Mouse (Mus musculus): ENCODE data around the gene Pank4.

Gene Pank4

DNA sequence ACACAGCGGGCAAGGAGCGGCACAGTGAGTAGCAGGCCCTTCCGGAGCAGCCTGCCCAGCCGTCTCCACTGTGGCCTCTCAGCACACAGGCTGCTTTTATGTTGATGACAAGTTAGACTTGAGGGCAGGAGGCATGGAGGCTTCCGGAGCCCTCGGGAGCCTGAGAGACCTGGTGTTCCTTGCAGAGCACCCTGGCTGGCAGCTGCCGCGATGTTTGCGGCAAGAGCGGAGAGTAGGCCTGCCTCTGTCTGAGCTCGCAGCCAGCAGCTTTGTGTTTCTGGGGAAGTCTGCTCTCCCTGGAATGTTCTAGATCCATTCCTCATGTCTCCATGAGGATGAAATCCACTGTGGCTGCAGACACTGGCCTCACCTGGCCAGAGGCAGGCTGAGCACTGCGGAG lies 8.6 kb downstream of the Pank4 start:
- DNase-seq, result no peak

DNA sequence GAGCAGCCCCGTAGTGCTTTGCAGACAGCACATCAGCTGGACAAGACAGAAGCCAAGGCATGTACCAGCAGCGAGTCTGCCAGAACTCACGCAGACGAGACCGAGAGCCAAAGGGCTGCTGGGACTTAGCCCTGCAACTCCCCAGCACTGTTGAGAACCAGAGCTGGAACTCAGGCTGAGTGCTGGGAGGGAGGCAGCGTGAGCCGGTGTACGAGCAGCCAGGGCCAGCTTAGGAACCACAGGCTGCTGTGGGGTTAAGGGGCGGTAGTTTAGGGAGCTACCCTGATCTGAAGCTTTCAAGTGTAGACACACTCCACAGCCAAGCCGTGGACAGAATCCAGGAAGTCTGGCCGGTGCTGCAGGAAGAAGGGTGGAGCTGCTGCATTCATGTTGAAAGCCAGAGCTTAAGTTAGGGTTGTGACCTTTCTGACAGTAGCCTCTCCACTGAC lies 10.3 kb downstream of the Pank4 start:
- no peak for DNase-seq

DNA sequence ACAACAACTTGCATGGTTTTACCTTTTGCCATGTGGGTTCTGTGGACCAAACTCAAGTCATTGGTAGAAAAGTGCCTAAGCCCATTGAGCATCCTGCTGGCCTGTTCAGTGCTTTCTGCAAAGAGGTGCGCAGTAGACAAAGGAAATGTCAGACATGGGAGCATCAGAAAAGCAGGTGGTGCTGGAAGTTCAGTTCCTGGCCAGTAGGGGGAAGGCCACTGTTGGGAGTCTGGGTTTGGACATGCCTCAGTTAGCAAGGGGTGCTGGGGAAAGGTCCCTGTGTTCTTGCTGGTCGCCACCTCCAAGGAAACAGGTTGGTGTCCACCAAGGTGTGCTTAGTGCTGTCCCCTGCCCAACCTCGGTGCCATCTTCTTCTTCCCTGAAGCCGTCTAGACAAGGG lies 16.2 kb downstream of the Pank4 start:
- peak; percentile 30 for DNase-seq

DNA sequence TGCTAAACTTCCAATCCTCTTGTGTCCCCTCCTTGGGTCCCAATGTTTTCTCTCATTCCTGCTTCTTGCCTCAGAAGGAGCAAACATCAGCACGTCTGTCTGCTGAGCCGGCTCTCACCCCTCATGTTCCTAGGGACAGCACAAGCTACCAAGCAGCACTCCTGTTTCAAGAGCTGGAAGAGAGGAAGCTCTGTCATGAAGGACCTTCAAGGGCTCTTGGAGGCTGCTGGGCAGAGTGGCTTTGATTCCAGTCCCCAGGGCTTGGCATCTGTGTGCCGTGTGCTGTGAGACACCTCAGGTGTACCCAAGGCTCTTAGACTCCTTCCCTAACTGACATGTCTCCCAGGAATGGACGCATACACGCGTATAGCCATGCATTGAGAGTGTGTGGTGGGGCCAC lies 17.2 kb downstream of the Pank4 start:
- no peak for DNase-seq

DNA sequence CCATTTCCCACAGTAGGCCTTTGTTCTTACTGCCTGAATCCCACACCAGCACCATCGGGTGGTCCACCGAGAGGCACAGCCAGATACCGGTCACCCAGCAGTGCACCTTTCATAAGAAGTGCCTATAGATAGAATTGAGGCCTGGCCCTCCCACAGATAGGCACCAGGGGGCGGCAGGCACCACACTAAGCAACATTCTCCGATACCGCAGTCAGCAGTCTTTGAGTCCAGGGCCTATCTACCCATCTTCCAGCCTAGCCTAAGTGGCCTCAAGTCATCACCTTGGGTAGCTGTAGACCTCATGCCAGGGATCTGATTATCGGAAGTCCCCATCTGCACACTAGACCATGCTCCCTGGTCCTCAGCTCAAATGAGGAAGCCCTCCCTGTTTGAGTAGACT lies 17.6 kb downstream of the Pank4 start:
- peak; percentile 54 for DNase-seq

DNA sequence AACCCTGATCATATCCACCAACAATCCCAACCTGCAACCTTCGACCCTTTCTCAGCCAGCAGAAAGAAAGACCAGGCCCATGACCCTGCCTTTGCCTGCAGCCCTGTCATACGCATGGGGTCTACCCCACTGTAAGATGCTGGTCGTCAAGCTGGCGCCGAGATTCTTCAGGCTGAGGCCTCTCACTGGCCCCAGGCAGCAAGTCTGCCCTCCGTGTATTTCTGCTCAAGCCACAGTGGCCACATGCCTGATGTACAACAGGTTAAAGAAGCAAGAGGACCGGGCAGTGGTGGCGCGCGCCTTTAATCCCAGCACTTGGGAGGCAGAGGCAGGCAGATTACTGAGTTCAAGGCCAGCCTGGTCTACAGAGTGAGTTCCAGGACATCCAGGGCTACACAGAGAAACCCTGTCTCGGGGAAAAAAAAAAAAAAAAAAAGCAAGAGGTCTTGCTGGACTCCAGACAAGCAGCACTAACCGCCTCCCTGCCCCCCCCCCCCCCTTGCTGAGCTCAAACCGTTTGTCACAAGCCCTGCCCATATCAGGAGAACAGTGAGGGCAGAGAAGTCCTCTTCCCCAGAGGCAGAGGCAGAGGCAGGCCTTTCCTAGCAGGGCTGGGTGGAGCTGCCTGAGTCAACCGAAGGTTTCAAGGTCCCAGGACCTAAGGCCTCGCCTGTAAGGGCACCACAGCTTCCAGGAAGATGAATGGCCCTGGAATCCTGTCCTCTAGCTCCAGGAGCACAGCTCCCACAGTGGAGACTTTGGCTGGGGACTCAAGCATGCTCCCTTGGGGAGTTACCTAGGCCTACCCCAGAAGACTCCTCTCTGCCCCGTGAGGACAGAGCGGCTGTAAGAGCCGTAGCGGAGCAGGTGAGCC lies 18.6 kb downstream of the Pank4 start:
- no peak for DNase-seq

DNA sequence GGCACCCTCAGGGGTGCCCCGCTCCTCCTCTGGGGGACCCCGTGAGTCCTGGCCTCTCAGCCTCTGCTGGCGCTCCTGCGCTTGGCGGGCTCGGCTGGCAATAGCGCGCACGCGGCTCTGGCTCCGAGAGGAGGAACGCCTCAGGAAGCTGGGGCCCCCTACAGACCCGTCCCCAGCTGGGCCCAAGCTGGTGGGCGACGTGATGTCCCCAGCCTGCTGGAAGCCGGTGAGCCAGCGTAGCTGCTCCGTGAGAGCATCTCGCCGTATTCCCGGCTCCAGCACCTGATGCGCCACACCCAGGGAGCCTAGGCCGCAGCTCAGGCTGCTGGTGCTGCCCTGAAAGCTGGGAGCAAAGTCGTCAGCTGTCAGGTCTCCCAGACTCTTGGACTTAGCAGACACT lies 19.8 kb downstream of the Pank4 start:
- DNase-seq, result peak; percentile 15

DNA sequence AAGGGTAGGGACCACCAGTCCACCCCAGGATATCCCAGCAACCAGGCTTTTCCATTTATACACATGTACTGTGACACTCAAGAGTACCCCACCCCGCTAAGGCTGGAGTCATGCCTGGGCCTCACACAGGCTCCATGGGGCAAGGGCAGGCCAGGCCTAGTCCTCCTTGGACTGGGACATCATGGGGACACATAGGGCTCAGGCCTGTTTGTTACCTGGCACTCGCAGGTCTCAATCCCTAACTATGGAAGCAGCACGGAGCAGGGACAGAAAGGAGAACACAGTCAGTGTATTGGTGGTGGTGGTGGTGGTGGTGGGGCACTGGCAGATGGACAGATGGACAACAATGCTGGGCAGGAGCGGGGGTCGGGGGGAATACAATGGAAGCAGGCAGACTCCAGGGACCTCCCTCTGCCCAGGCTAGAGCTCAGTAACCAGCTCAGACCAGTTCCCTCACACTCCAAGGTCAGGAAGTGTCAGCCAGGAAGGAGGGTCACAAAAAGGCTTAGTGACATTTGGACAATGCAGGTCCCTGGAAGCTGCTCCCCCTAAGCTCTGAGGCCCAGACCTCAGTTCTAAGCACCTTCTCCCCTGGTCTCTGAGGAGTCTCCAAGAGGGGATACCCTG lies 21.3 kb downstream of the Pank4 start:
- DNase-seq, result no peak

DNA sequence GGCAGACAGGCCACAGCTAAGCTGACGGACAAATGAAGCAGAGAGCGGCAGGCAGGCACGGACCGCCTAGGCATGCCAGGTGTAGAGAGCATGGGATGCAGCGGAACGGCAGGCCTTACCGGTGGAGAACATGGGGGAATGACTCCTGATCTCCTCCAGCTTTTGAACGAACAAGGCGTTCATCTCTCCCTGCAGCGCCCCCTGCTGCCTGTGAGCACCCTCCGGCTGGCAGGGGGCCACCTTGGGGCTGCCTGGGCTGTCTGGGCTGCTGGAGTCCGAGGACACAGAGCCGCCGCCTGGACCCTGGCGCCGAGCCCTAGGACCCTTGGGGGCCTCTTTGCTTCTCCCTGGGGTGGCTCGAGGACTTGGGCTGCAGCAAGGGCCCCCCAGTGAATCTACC lies 22.2 kb downstream of the Pank4 start:
- peak; percentile 79 for DNase-seq

DNA sequence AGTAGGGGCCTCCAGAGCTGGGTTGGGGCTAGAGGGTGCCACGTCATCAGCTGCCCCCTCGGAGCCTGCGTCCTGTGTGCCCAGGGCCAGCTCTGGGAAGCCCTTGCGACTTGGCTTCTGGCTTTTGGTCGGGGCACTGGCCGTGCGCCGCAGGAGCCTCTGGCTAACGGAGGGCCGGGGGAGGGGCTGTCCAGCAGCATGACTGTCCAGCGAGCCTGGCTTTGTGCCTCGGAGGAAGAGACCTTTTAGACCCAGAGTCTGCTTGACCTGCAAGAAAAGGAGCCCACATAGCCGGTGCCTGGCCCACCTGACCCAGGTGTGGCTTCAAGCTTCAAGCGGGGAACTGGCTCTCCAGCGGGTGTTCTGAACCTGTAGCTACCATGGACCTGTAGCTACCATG lies 22.8 kb downstream of the Pank4 start:
- no peak for DNase-seq

DNA sequence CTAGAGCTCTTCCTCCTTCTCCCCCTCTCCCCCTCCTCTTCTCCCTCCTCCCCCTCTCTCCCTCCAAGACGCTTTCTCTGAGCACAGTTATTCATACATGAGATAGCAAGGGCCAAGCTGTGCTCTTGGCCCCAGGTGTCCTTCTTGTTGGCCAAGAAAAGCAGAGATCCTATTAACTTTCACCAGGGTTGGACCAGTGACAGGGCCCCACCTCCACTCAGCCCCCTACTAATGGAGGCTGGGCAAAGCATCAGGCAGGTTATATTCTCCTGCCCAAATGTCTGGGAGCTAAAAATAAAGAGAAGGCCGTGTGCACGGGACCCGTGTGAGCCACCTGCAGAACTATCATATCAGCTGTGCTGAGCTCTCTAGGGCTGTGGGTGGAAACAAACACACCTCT lies 31.0 kb downstream of the Pank4 start:
- DNase-seq, result no peak

DNA sequence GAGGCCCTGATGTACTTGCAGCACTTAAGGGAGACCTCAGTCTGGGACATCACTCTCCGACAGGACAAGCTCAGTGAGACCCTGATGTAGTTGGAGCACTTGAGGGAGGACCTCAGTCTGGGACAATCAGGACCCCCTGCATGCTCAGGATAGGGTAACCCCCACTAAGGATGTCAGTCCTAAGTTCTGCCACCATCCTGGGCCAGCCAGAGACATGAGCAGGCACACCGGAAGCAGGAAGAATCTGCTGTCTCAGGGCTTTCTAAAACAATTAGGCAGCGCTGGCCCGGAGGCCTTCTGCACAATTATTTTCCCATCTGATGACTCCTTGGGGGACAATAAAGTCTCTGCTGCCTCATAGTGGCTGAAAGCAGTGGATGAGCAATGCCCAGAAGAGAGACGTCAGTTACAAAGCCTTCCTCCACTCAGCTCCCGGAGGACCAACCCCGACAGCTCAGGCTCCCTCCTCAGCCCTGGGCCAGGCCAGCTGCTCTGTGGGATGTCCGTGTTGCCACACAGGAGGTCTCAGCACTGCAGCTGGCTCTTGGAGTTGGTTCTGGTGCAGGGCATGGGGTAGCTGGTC lies 32.7 kb downstream of the Pank4 start:
- no peak for DNase-seq

DNA sequence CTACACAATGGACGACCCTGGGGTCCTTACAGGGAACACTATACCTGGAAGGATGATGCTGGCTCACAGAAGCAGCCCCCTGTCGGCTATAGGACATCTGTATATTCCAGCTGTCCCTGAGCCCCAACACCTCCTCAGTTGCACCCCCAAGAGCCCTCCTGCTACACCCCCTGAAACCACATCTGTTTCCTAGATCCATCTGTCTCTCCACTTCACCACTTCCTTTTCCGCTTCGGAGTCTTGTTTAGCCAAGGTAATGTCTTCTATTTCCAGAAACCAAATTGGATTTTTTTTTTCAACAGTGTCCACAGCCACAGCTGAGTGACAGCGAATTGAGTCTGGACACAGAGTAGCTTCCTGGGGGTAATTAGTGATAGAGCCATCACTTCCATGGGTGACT lies 35.5 kb downstream of the Pank4 start:
- no peak for DNase-seq

DNA sequence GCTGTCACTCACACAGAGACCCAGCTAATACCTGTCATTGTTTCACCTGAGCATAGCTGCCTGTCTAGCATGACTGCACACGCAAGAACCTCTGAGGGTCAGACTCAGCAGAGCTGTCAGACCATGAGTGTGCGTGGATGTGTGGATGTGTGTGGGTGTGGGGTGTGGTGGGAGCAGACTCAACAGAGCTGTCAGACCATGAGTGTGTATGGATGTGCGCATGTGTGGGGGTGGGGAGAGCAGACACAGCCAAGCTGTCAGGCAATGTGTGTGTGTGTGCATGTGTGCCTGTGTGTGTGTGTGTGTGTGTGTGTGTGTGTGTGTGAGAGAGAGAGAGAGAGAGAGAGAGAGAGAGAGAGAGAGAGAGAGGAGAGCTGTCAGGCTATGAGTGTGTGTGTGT lies 41.4 kb downstream of the Pank4 start:
- no peak for DNase-seq

DNA sequence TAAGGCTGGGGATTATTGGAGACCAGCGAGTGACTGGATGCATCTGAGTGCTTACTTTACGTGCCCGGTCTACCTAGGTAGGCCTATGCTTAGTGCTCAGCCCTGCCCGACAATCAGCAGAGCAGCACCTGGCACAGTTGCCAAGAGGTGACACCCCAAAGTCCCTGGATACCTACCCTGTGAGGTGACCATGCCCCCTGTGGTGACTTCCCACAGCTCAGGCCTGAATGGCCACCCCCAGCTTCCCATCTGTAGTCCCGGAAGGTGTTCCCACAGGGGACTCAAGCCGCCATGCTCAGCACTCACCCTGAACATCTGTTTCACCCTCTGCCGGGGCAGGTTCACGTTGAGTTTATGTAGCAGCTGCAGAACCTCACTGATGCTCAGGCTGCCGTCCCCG lies 42.4 kb downstream of the Pank4 start:
- DNase-seq, result no peak

DNA sequence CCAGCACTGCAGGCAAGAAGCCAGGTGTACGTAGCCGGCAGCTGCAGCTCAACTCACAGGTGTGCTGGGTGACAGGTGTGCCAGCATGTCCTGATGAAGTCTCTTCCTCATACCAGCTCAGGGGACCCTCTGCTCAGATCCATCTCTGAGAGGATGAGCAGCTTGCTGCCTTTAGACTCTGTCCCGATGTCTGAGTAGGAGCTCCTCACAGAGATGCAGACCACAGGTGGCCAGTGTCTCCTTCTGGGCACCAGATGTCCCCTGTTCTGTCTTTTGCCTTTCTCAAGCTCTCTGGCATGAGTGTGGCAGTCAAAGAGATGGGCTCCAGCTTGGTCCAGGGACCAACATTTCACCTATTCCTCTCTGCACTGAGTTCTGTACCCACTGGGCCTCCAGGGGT lies 43.7 kb downstream of the Pank4 start:
- DNase-seq, result no peak

DNA sequence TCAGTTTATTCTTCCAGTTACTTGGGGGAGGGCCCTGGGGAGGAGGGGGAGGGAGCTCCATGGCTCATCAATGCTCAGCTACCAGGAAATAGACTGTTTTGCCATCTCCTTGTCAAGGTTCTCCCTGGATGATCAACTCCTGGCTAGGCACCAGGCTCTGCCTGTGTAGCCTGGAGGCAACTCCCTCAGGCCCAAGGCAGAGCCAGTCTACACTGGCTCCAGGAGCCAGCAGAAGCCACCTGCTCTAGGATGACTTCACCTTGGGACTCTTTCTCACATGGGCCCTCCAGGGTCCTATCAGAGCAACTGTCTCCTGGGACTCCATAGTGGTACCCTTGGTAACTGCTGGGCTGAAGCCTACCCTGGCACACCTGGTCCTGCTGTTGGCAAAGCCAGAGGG lies 44.2 kb downstream of the Pank4 start:
- no peak for DNase-seq

DNA sequence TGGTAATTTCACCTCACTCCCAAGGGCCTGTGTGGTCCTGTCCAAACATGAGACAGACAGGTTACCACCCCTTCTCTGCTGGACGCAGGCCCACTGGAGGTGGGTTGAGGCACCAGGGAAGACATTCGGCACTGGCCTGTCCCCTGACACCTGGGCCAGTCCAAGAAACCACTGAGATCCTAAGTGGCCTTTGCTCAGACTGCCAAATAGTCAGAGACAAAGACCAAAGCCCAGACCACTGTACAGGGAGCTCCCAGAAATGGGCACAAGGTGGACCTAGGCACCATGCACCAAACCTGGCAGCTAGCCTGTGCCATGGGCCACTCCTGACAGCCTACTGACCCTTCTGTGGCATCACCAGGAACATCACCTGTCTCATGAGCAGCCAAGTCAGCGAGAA lies 45.3 kb downstream of the Pank4 start:
- no peak for DNase-seq

DNA sequence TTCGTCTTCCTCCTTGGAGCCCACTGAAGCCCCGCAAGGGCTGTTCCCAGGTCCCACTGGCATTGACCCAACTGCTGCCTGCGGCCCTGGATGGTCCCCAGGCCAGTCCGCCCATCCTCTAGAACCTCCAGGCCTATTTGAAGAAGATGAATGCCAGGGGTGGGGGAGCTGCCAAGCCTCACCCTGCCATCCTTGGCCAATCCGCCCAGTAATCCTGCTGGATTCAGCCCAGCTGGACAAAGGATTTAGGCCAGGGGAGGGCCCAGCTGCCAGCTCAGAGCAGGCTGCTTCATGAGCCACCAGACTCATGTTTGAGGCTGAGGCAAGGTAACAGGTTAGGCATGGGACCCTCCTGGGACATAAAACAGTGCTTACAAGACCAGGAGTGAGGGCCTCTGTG lies 46.9 kb downstream of the Pank4 start:
- no peak for DNase-seq

DNA sequence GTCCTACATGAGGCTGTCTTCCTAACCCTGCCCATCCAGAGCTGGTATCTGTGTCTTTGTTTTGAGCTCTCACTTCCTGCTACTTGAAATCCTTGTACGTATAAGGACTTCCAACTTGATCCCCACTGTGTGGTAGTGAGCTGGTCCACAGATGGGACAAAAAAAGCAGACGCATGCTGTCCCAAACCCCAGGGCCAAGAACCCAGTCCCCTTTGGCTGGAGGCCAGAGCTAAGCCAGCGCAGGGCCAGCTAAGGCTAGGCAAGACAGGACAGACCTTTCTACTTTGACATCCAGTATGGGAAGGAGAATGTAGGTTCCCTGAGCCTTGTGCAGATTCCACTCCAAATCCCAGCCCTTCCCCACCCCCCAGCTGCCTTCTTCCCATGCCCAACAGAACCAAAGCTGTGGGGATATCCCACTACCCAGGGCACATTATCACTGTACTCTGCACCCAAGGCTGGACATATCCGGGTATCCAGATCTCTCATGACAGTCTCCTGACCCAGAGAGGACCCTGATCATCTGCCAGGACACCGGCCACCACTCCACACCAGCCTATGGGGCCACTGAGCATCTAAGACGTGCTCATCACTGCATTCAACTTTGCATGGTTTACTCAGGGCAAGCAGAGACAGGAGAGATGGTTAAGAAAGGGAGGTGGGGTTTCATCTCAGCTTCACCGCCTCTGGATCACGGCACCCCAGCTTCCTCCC lies 47.5 kb downstream of the Pank4 start:
- no peak for DNase-seq

DNA sequence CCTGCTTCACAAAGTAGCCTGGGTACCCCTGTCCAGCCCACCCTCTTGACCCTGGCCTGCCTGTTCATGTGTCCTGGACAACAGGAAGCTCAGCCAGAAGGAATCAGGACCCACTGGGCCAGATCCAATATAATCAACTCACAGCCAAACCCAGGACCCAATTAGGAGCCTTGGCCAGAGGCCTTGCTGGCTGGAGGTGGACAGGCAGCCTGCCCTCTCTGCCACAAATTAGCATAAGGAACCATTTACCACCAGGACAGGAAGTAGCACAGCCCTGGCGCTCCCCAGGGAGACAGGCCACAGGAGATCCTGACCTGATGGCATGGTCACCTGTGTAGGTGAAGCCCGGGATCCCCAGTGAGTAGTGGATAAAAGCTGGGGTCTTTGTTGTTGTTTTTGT lies 48.2 kb downstream of the Pank4 start:
- no peak for DNase-seq

DNA sequence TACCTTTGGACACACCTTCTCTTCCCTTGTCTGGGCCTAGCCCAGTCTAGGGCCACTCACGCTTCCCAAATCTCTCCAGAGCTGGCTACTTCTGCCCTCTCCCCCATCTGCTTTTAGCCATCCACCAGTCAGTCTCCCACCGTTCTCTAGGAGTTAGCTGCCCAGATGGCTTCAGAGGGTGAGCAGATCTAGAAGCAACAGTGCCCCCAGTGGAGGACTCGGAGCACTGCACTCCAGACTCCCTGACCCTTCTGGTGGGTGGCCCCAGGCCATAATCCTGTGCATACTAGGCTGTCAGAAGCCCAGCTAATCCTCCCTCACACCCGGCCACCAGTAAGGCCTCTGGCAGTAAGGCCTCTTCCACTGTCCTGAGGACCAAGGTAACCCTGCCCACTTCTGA lies 48.9 kb downstream of the Pank4 start:
- DNase-seq, result peak; percentile 68

DNA sequence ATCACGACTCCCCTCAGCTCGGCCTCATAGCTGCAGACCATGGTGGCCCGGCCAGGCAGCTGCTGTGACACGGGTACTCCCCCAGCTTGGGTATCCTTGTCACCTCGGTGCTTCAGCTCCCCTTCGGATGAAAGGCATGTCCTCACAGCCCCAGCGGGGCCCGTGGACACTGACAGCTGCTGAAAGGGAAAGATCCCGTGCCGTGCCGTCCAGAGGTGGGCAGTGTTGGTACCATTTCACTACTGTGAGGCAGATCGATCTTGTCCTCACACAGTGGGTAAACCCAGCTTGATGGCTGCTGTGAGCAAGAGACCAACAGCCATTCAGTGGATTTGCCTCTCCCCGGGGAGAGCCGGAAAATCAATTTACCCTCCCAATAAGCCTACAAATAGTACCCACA lies 50.3 kb downstream of the Pank4 start:
- no peak for DNase-seq

DNA sequence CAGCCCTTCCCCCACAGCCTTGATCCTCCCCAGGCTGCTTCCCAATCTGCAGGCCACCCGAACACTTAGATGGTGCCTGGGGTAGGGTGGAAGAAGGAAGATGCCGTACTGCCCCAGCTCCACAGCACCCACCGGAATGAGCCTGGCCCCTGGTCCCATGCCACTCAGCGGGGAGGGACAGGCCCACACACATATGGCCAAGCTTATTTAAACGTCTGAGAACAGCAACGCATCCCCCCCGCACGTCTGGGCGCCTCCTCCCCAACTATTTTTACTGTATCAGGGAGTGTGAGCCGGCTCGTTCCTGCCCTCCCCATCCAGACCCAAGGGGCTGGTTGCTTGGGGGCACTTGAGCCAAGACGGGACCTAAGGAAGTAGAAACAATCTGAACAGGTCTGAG lies 50.9 kb downstream of the Pank4 start:
- no peak for DNase-seq

All from thymus, postnatal 14 days (tissue).